Mouse (Mus musculus) midbrain, embryonic 15.5 days (tissue): ENCODE measurements around the gene Shank1. TPM values are rescaled to one million over a fixed set of nuclear protein-coding genes. Genes with fewer than 3 reads are reported as not detected.

Experiments used
- ATAC-seq: fragments of 200-750 bp; cut with Nextera tagmentation; replicated peaks from 2 replicates; pipeline ENCODE4 v1.8.0; 2017; ENCODE audit warnings: moderate TSS enrichment
- H3K27ac ChIP-seq: fragments of 300-500 bp; sonication (generic); 2 replicates; pipeline ENCODE4 v1.5.1; 2015; ENCODE audit warnings: mild to moderate bottlenecking, inconsistent platforms
- H3K27me3 ChIP-seq: fragments of 300-500 bp; sonication (generic); replicated peaks from 2 replicates; pipeline ENCODE4 v1.6.1; 2015; ENCODE audit warnings: inconsistent platforms
- H3K36me3 ChIP-seq: fragments of 300-500 bp; sonication (generic); replicated peaks from 2 replicates; pipeline ENCODE4 v1.6.1; 2015; ENCODE audit warnings: inconsistent platforms
- H3K4me1 ChIP-seq: fragments of 300-500 bp; sonication (generic); 2 replicates; pipeline ENCODE4 v1.6.1; 2015; ENCODE audit warnings: inconsistent platforms
- H3K4me2 ChIP-seq: fragments of 300-500 bp; sonication (generic); 2 replicates; pipeline ENCODE4 v1.6.1; 2015; ENCODE audit warnings: inconsistent platforms, mild to moderate bottlenecking, moderate library complexity
- H3K4me3 ChIP-seq: fragments of 300-500 bp; sonication (generic); 2 replicates; pipeline ENCODE4 v1.5.1; 2015; ENCODE audit warnings: mild to moderate bottlenecking, inconsistent platforms
- H3K9ac ChIP-seq: fragments of 300-500 bp; sonication (generic); 2 replicates; pipeline ENCODE4 v1.6.1; 2015; ENCODE audit warnings: mild to moderate bottlenecking, inconsistent platforms
- H3K9me3 ChIP-seq: fragments of 300-500 bp; sonication (generic); 2 replicates; pipeline ENCODE4 v1.6.1; 2016; ENCODE audit warnings: inconsistent platforms
- WGBS: fragments of 180-500 bp; shearing (Covaris S2); methylation state at CpG from one replicate; pipeline ENCODE4 v1.1.7; 2015; ENCODE audit warnings: mixed read lengths; 5-methylcytosine and 5-hydroxymethylcytosine counted together
- polyA plus RNA-seq: library from polyadenylated mRNA; unstranded; fragments of >200 nt; fragmentation: Nextera tagmentation; extraction: Ambion mirVana; gene quantifications from 2 replicates; pipeline ENCODE4 v1.2.1, GENCODE M21; 2015

The Shank1 gene
- 39.8 and 46.5 TPM in 2 replicates for polyA plus RNA-seq

GRCm38 (mm10) chr7:44309475-44310284 is at the start of gene Shank1:
Gene Shank1, plus strand, starts transcription at chr7:44310253.
- H3K4me3 ChIP-seq, result peak within 1 kb of the TSS; percentile 72
- peak within 1 kb of the TSS; percentile 79 for H3K27ac ChIP-seq
- H3K4me2 ChIP-seq, result peak within 1 kb of the TSS; percentile 92
- 36% methylated on average over 6 of the region's 22 CpGs for WGBS
- H3K9me3 ChIP-seq, result no peaks in the 10 kb centered on the region
- H3K9ac ChIP-seq, result peak within 1 kb of the TSS; percentile 82
- peaks cover 15% of the 10 kb centered on the region; the same call in 1 of the 2 replicates for H3K36me3 ChIP-seq
- no peak for ATAC-seq
- H3K27me3 ChIP-seq, result no peaks in the 10 kb centered on the region
- H3K4me1 ChIP-seq, result peaks cover 20% of the 10 kb centered on the region

GRCm38 (mm10) chr7:44260410-44260809 is 49.6 kb upstream of the Shank1 start:
- Histone ChIP-seq H3K4me1 (peaks cover 7% of the 10 kb centered on the region), H3K9me3 (no peaks in the 10 kb centered on the region), H3K9ac (no peak overlapping the region), H3K4me3 (no peak overlapping the region), H3K4me2 (no peak overlapping the region), H3K27ac (no peak overlapping the region), H3K27me3 (no peaks in the 10 kb centered on the region), H3K36me3 (no peaks in the 10 kb centered on the region)
- WGBS, result 71% methylated on average over 6 of the region's 6 CpGs
- no peak for ATAC-seq

- 52% methylated on average over 5 of the region's 5 CpGs for WGBS
- no peaks in the 10 kb centered on the region for H3K27me3 ChIP-seq
- no peak within 1 kb of the TSS for H3K27ac ChIP-seq
- H3K9me3 ChIP-seq, result no peaks in the 10 kb centered on the region
- peaks cover 7% of the 10 kb centered on the region for H3K4me1 ChIP-seq
- H3K4me2 ChIP-seq, result no peak within 1 kb of the TSS
- H3K4me3 ChIP-seq, result no peak within 1 kb of the TSS
- peak within 1 kb of the TSS; percentile 9; the same call in 1 of the 2 replicates for H3K9ac ChIP-seq
- no peaks in the 10 kb centered on the region for H3K36me3 ChIP-seq
- 0 out of 2 replicates have a peak, but pooled peaks have one; percentile 13 for ATAC-seq
These were observed 48.9 kb upstream of the Shank1 start, which contains the start of gene Gm15517 for GRCm38 (mm10) chr7:44261147-44261546. Gene Gm15517, plus strand, starts transcription at chr7:44261447.

- peak overlapping the region; percentile 74 for H3K27ac ChIP-seq
- H3K9ac ChIP-seq, result peak overlapping the region; percentile 59
- H3K36me3 ChIP-seq, result no peaks in the 10 kb centered on the region
- 0 out of 2 replicates have a peak, but pooled peaks cover 4% of the 10 kb centered on the region for H3K27me3 ChIP-seq
- ATAC-seq, result peak; percentile 91
- peak overlapping the region; percentile 41 for H3K4me3 ChIP-seq
- peak overlapping the region; percentile 88 for H3K4me2 ChIP-seq
- H3K4me1 ChIP-seq, result peaks cover 7% of the 10 kb centered on the region
- under 1% methylated on average over 34 of the region's 34 CpGs for WGBS
- H3K9me3 ChIP-seq, result no peaks in the 10 kb centered on the region
These were observed 47.0 kb upstream of the Shank1 start for GRCm38 (mm10) chr7:44262791-44263643.

GRCm38 (mm10) chr7:44268117-44268516 is 41.9 kb upstream of the Shank1 start:
- Histone ChIP-seq H3K4me2 (no peak overlapping the region), H3K27me3 (peaks cover 4% of the 10 kb centered on the region; the same call in 1 of the 2 replicates), H3K4me1 (peaks cover 4% of the 10 kb centered on the region), H3K9me3 (no peaks in the 10 kb centered on the region), H3K36me3 (no peaks in the 10 kb centered on the region), H3K27ac (no peak overlapping the region), H3K4me3 (no peak overlapping the region), H3K9ac (no peak overlapping the region)
- no peak for ATAC-seq
- WGBS, result 86% methylated on average over 11 of the region's 11 CpGs

GRCm38 (mm10) chr7:44269397-44269796 is 40.7 kb upstream of the Shank1 start:
- ATAC-seq, result no peak
- no peaks in the 10 kb centered on the region for H3K36me3 ChIP-seq
- H3K27ac ChIP-seq, result no peak overlapping the region
- H3K4me3 ChIP-seq, result no peak overlapping the region
- no peaks in the 10 kb centered on the region for H3K4me1 ChIP-seq
- H3K4me2 ChIP-seq, result no peak overlapping the region
- no peak overlapping the region for H3K9ac ChIP-seq
- peaks cover 4% of the 10 kb centered on the region; the same call in 1 of the 2 replicates for H3K27me3 ChIP-seq
- 93% methylated on average over 2 of the region's 2 CpGs for WGBS
- no peaks in the 10 kb centered on the region for H3K9me3 ChIP-seq

GRCm38 (mm10) chr7:44271309-44271708 is 38.7 kb upstream of the Shank1 start:
- H3K27me3 ChIP-seq, result peaks cover 4% of the 10 kb centered on the region; the same call in 1 of the 2 replicates
- no peaks in the 10 kb centered on the region for H3K9me3 ChIP-seq
- H3K4me2 ChIP-seq, result no peak overlapping the region
- whole genome bisulfite sequencing, result 72% methylated on average over 2 of the region's 2 CpGs
- H3K9ac ChIP-seq, result no peak overlapping the region
- no peaks in the 10 kb centered on the region for H3K4me1 ChIP-seq
- H3K36me3 ChIP-seq, result no peaks in the 10 kb centered on the region
- ATAC-seq, result peak; percentile 68
- H3K4me3 ChIP-seq, result no peak overlapping the region
- H3K27ac ChIP-seq, result no peak overlapping the region

- Histone ChIP-seq H3K4me1 (no peaks in the 10 kb centered on the region), H3K27ac (no peak overlapping the region), H3K36me3 (no peaks in the 10 kb centered on the region), H3K9me3 (no peaks in the 10 kb centered on the region), H3K27me3 (no peaks in the 10 kb centered on the region; the same call in 1 of the 2 replicates), H3K4me2 (no peak overlapping the region), H3K9ac (no peak overlapping the region), H3K4me3 (no peak overlapping the region)
- WGBS, result 95% methylated on average over 7 of the region's 7 CpGs
- ATAC-seq, result no peak
These were observed 37.5 kb upstream of the Shank1 start for GRCm38 (mm10) chr7:44272546-44272945.

GRCm38 (mm10) chr7:44273446-44273845 is 36.6 kb upstream of the Shank1 start:
- ATAC-seq, result no peak
- H3K4me3 ChIP-seq, result no peak overlapping the region
- no peak overlapping the region for H3K27ac ChIP-seq
- no peak overlapping the region for H3K4me2 ChIP-seq
- H3K4me1 ChIP-seq, result no peaks in the 10 kb centered on the region
- 59% methylated on average over 7 of the region's 7 CpGs for WGBS
- H3K9ac ChIP-seq, result no peak overlapping the region
- H3K36me3 ChIP-seq, result no peaks in the 10 kb centered on the region
- H3K27me3 ChIP-seq, result no peaks in the 10 kb centered on the region; the same call in 1 of the 2 replicates
- H3K9me3 ChIP-seq, result no peaks in the 10 kb centered on the region

- Histone ChIP-seq H3K4me2 (no peak overlapping the region), H3K27me3 (no peaks in the 10 kb centered on the region; the same call in 1 of the 2 replicates), H3K4me1 (no peaks in the 10 kb centered on the region), H3K9ac (no peak overlapping the region), H3K9me3 (no peaks in the 10 kb centered on the region), H3K4me3 (no peak overlapping the region), H3K36me3 (no peaks in the 10 kb centered on the region), H3K27ac (no peak overlapping the region)
- ATAC-seq, result no peak
- WGBS, result 47% methylated on average over 11 of the region's 11 CpGs
These were observed 36.0 kb upstream of the Shank1 start for GRCm38 (mm10) chr7:44274096-44274495.

GRCm38 (mm10) chr7:44275546-44275945 is 34.5 kb upstream of the Shank1 start:
- Histone ChIP-seq H3K9me3 (no peaks in the 10 kb centered on the region), H3K4me3 (no peak overlapping the region), H3K4me1 (no peaks in the 10 kb centered on the region), H3K27ac (no peak overlapping the region), H3K36me3 (no peaks in the 10 kb centered on the region), H3K9ac (no peak overlapping the region), H3K4me2 (no peak overlapping the region), H3K27me3 (no peaks in the 10 kb centered on the region; the same call in 1 of the 2 replicates)
- WGBS, result 82% methylated on average over 3 of the region's 3 CpGs
- ATAC-seq, result no peak
